Mouse (Mus musculus) heart, embryonic 14.5 days (tissue): ENCODE data around the gene Trp73. TPM values are rescaled to one million over a fixed set of nuclear protein-coding genes. Genes with fewer than 3 reads are reported as not detected.

Experiments used
- ATAC-seq: fragments of 200-750 bp; cut with Nextera tagmentation; 2 replicates; pipeline ENCODE4 v1.8.0; 2017; ENCODE audit warnings: low read depth, moderate TSS enrichment; ENCODE audit not compliant: insufficient number of reproducible peaks, insufficient read depth, low FRiP score
- H3K27ac ChIP-seq, 2 experiments: fragments of 200-500 bp in 1 of 2; fragments of 300-500 bp in 1 of 2; sonication (generic) in 1 of 2; replicated peaks in 1 of 2; 2 replicates each; pipeline ENCODE4 v1.5.1; 2012 to 2014; ENCODE audit warnings: low read depth in 2 of 2, low read length in 2 of 2, control low read depth in 1 of 2, mild to moderate bottlenecking in 1 of 2, mixed read lengths in 1 of 2; ENCODE audit not compliant: control insufficient read depth in 1 of 2, insufficient read depth in 1 of 2
- H3K27me3 ChIP-seq: fragments of 300-500 bp; sonication (generic); 2 replicates; pipeline ENCODE4 v1.6.1; 2014; ENCODE audit warnings: mild to moderate bottlenecking, low read length, control low read depth; ENCODE audit not compliant: control insufficient read depth, insufficient read depth
- H3K36me3 ChIP-seq: fragments of 300-500 bp; sonication (generic); 2 replicates; pipeline ENCODE4 v1.6.1; 2014; ENCODE audit warnings: mild to moderate bottlenecking, control low read depth, low read length, mixed read lengths; ENCODE audit not compliant: control insufficient read depth, insufficient read depth
- H3K4me1 ChIP-seq, 2 experiments: fragments of 200-500 bp in 1 of 2; fragments of 300-500 bp in 1 of 2; sonication (generic) in 1 of 2; 2 replicates each; pipeline ENCODE4 v1.6.1; 2012 to 2014; ENCODE audit warnings: low read length in 2 of 2, control low read depth in 1 of 2, mixed read lengths in 1 of 2; ENCODE audit not compliant: control insufficient read depth in 2 of 2, insufficient read depth in 2 of 2
- H3K4me2 ChIP-seq: fragments of 300-500 bp; sonication (generic); 2 replicates; pipeline ENCODE4 v1.6.1; 2014; ENCODE audit warnings: mild to moderate bottlenecking, low read length
- H3K4me3 ChIP-seq, 2 experiments: fragments of 200-500 bp in 1 of 2; fragments of 300-500 bp in 1 of 2; sonication (generic) in 1 of 2; 2 replicates each; pipeline ENCODE4 v1.5.1; 2012 to 2014; ENCODE audit warnings: low read length in 2 of 2, mild to moderate bottlenecking in 2 of 2, control low read depth in 1 of 2, low read depth in 1 of 2, moderate library complexity in 1 of 2; ENCODE audit not compliant: control insufficient read depth in 1 of 2, insufficient read depth in 1 of 2
- H3K9ac ChIP-seq: fragments of 300-500 bp; sonication (generic); 2 replicates; pipeline ENCODE4 v1.6.1; 2014; ENCODE audit warnings: mild to moderate bottlenecking, low read length
- H3K9me3 ChIP-seq: fragments of 300-500 bp; sonication (generic); 2 replicates; pipeline ENCODE4 v1.6.1; 2016; ENCODE audit warnings: low read length, control low read depth; ENCODE audit not compliant: control insufficient read depth
- WGBS: fragments of 180-500 bp; shearing (Covaris S2); extraction: QIAGEN DNeasy Blood & Tissue Kit; methylation state at CpG from one replicate; pipeline ENCODE4 v1.1.7; 2014; 5-methylcytosine and 5-hydroxymethylcytosine counted together
- polyA plus RNA-seq: library from polyadenylated mRNA; unstranded; fragments of >200 nt; fragmentation: Nextera tagmentation; extraction: Ambion mirVana; gene quantifications from 2 replicates; pipeline ENCODE4 v1.2.1, GENCODE M21; 2014

Trp73 gene
- polyA plus RNA-seq, 1 experiment from 2014 or later = 0.08 TPM

DNA sequence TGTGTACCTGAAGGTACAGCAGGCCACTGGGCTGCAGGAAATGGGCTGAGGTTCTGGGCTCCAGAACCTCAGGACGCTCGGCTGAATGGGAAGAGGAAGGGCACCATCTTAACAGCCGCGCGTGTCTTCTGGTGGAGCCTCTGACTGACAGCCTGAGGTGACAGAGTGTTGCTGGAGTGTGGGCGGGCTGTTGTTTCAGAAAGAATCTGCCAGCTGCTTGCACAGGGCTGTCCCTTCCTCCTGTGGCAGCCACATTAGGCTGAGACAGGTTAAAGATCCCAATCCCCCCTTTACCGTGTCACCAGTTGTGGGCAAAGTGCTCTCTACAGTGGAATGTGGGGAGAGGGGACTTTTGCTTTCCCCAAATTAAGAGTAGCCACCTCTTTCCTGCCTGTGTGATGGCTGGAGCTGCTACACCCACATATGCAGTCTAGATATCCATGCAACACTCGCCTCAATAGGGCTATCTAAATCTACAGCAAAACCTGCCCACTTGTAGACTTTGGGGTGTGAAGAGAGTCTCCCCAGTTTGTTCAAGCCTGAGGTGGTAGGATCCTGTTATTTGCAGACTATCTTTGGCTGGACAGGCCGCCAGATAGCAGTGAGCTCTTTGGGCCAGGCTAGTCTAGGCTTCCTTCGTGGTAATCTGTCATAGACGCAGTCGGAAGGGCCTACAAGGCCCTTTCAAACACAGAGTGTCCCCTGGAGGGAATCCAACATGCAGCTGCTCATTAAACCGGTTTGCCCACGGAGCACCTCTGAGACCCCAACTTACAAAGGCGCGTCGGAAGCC lies 115.1 kb downstream of the Trp73 start:
- ATAC-seq = no peak
- Histone ChIP-seq H3K9ac (peak overlapping the region; percentile 68), H3K36me3 (peaks cover 27% of the 10 kb centered on the region), H3K9me3 (no peaks in the 10 kb centered on the region), H3K27me3 (peaks cover 4% of the 10 kb centered on the region; the same call in 1 of the 2 replicates), H3K4me3 (peak overlapping the region; percentile 51 to 60), H3K4me2 (peak overlapping the region; percentile 76), H3K4me1 (peaks cover 31 to 40% of the 10 kb centered on the region in 2 experiments), H3K27ac (peak overlapping the region; percentile 60 to 64)
- 18% methylated on average over 17 of the region's 17 CpGs for WGBS

DNA sequence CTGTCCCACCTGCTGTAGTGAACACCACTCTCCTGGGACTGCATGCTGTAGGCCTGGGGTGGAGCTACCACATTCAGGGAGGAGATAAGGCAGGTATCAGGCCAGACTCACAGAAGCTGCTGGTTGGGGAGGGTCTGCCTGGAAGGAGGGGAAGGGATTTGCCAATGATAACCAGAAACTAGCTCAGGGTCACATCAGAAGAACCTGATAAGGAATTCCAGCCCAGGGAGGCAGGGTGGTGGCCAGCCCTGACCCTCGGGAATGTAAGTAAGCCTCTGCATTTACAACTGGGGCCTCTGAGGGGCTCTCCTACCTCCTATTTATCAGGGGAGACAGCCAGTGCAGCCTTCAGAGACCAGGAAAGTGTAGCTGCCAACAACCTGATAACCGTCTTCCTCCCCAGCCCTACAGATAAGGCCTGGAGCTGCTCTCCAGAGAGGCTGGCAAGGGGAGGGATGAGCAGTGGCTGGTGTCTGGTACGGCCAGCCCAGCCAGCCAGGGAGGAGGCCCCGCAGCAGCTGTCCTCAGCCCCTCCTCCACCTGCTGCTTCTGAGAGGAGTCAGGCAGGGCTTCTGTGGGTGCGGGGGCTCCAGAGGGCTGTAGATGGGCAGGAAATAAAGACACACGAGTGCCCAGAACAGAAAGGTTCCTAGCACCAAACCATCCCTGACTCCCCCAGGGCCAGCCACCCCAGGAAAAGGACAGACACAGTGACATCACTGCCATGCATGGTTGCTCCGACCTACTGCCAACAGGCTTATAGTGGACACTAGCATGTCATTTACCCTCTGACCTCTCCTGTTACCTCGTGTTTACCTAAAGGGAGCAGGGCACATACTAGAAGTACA lies 116.0 kb downstream of the Trp73 start:
- peaks cover 31 to 40% of the 10 kb centered on the region in 2 experiments for H3K4me1 ChIP-seq
- H3K4me3 ChIP-seq = peak overlapping the region in 1 of 2 experiments; percentile 51; a peak in 2 of 4 replicates
- H3K27ac ChIP-seq = peak overlapping the region; percentile 60 to 64
- peak overlapping the region; percentile 68; the same call in 1 of the 2 replicates for H3K9ac ChIP-seq
- 7% methylated on average over 8 of the region's 8 CpGs for WGBS
- peak; percentile 56 for ATAC-seq
- H3K9me3 ChIP-seq = no peaks in the 10 kb centered on the region
- H3K4me2 ChIP-seq = peak overlapping the region; percentile 76
- H3K36me3 ChIP-seq = peaks cover 37% of the 10 kb centered on the region
- H3K27me3 ChIP-seq = peaks cover 4% of the 10 kb centered on the region; the same call in 1 of the 2 replicates

DNA sequence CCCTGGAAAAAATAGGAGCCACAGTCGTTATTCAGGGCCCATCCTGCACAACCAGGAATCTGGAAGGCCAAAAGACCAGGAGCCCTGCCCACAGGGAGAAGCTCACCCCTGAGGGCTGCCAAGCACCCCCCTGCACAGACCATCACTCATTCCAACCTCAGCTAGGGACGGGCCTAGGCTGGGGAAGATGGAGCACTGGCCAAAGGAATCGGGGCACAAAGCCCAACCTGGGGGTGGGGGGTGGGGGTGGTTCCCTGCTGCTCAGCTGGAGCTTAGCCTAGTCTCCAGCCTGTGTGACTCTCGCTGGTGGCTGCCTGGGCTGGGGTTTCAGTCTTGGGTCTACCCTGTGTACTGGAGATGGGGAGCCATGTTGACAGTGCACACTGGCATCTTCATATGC lies 117.2 kb downstream of the Trp73 start:
- H3K27ac ChIP-seq = peak overlapping the region in 1 of 2 experiments; percentile 19; a peak in 1 of 4 replicates
- no peak for ATAC-seq
- H3K36me3 ChIP-seq = peaks cover 48% of the 10 kb centered on the region
- H3K9me3 ChIP-seq = no peaks in the 10 kb centered on the region
- peaks cover 4% of the 10 kb centered on the region; the same call in 1 of the 2 replicates for H3K27me3 ChIP-seq
- H3K4me1 ChIP-seq = peaks cover 31 to 40% of the 10 kb centered on the region in 2 experiments
- no peak overlapping the region for H3K4me2 ChIP-seq
- H3K9ac ChIP-seq = no peak overlapping the region
- no peak overlapping the region for H3K4me3 ChIP-seq
- 48% methylated on average over 4 of the region's 4 CpGs for WGBS

DNA sequence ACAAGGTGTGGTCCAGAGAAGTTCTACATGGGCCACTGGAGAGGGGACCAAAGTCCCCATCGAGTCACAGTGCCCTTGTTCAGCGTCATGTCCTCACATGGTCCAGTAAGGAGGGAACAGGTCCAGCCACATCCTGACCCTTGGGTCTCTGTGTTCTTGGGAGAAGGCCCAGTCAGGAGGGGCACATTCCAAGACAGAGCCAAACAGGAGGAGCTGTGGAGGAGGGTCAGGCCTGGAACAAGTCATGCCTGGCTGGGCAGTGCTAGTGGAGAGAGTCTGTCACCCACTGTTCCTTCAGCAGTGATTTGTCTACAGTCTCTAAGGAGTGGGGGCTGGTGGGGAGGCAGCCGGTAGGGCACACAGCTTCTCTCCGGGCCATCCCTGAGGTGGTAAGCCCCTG lies 117.6 kb downstream of the Trp73 start:
- peak overlapping the region in 1 of 2 experiments; percentile 19; a peak in 1 of 4 replicates for H3K27ac ChIP-seq
- H3K4me1 ChIP-seq = peaks cover 31 to 40% of the 10 kb centered on the region in 2 experiments
- no peak overlapping the region for H3K4me2 ChIP-seq
- H3K27me3 ChIP-seq = peaks cover 1% of the 10 kb centered on the region; the same call in 1 of the 2 replicates
- H3K36me3 ChIP-seq = peaks cover 53% of the 10 kb centered on the region
- no peak overlapping the region for H3K9ac ChIP-seq
- ATAC-seq = no peak
- H3K9me3 ChIP-seq = no peaks in the 10 kb centered on the region
- no peak overlapping the region for H3K4me3 ChIP-seq
- WGBS = 55% methylated on average over 4 of the region's 4 CpGs

DNA sequence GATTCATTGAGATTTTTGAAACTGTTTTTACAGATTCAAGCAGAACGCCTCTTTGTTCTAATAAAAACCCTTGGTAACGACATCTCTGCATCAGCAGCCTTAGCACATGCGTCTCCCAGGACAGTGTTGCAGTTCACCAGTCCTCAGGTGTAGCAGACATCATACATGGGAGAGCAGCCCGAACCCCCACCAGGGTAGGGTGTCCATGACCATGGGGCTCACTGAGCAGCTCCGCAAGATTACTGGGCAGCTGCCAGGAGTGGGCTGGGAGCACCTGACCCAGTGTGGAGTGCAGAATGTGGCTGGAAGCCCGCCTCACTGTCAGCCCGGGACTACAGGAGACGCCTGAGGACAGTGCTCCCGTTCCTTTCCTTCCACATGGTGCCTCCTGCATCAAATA lies 118.6 kb downstream of the Trp73 start:
- 86% methylated on average over 9 of the region's 9 CpGs for WGBS
- Histone ChIP-seq H3K4me1 (peaks cover 31 to 38% of the 10 kb centered on the region in 2 experiments), H3K36me3 (peaks cover 62% of the 10 kb centered on the region), H3K4me2 (no peak overlapping the region), H3K4me3 (no peak overlapping the region), H3K9me3 (no peaks in the 10 kb centered on the region), H3K27ac (no peak overlapping the region), H3K9ac (no peak overlapping the region), H3K27me3 (no peaks in the 10 kb centered on the region; the same call in 1 of the 2 replicates)
- ATAC-seq = no peak

DNA sequence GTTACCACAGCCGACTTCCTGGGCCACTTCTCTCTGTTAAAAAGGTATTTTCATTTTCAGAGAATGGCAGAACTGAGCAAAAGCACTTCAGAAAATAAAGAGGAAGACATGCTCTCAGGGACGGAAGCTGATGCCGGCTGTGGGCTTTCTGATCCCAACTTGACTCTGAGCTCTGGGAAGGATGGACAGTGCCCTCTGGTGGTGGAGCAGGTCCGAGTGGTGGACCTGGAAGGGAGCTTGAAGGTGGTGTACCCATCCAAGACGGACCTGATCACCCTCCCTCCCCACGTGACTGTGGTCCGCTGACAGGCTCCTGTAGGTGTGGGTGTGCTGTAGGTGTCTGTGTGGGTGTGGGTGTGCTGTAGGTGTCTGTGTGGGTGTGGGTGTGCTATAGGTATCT lies 120.4 kb downstream of the Trp73 start:
- Histone ChIP-seq H3K27me3 (no peaks in the 10 kb centered on the region), H3K4me3 (no peak overlapping the region), H3K4me2 (no peak overlapping the region), H3K27ac (no peak overlapping the region), H3K4me1 (peaks cover 18 to 20% of the 10 kb centered on the region in 2 experiments), H3K9me3 (no peaks in the 10 kb centered on the region), H3K36me3 (peaks cover 81% of the 10 kb centered on the region), H3K9ac (no peak overlapping the region)
- ATAC-seq = no peak
- 71% methylated on average over 7 of the region's 7 CpGs for WGBS

DNA sequence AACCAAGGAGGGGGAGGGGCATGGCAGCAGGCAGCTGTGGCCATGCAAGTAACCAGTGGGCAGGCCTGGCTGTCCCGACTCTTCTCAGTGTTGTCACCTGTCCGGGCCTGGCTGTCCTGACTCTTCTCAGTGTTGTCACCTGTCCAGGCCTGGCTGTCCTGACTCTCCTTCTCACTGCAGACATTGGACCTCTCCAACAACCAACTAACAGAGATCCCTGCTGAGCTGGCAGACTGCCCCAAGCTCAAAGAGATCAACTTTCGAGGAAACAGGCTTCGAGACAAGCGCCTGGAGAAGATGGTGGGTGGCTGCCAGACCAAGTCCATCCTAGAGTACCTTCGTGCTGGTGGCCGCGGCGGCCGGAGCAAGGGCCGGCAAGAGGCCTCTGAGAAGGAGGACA lies 124.5 kb downstream of the Trp73 start:
- no peaks in the 10 kb centered on the region for H3K9me3 ChIP-seq
- ATAC-seq = no peak
- no peak overlapping the region for H3K9ac ChIP-seq
- H3K4me1 ChIP-seq = peaks cover 7 to 20% of the 10 kb centered on the region in 2 experiments; a peak in 3 of 4 replicates
- no peak overlapping the region for H3K4me3 ChIP-seq
- no peak overlapping the region for H3K27ac ChIP-seq
- 92% methylated on average over 11 of the region's 11 CpGs for WGBS
- H3K36me3 ChIP-seq = peaks cover 68% of the 10 kb centered on the region
- no peaks in the 10 kb centered on the region for H3K27me3 ChIP-seq
- H3K4me2 ChIP-seq = no peak overlapping the region
